Mouse (Mus musculus): ENCODE measurements around the gene Thumpd3.

The Thumpd3 gene

GRCm38 (mm10) chr6:113037946-113038734 is 7.9 kb upstream of the Thumpd3 start:
- peak; percentile 65 for DNase-seq (ENCODE audit: low spot score)

DNA sequence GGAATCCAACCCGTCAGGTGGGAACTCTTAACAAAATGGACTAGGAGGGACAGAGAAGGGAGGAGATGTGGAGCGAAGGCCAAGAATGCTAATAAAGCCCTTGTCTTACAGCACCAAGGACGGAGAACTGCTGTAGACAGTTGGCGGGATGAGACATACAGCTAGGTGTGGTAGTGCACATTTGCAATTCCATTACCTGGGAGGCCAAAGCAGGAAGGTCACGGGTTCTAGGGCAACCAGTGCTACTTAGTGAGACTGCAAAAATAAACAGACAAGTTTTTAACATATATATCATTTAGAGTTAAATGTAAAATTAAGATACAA is 7.3 kb upstream of the Thumpd3 start:
- DNase-seq (ENCODE audit: low spot score): no peak

DNA sequence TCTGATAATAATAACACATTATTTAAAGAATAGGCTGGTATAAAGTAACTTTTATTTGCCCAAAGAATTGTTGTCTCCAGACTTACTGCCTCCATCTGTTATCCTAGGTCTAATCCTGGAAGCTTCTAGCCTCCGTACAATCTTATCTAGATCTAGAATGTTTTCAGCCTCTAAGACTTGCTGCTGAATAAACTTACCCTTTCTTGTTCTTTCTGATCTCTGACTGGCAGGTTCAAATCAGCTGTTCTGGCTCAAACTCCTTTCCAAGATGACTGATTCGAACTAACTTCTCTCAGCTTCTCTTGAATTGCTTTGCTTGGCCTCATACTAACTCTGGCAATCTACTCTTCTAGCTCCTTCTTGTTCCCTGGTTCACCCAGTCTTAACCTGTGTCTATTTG is 5.7 kb upstream of the Thumpd3 start:
- DNase-seq (ENCODE audit: low spot score): no peak

GRCm38 (mm10) chr6:113041215-113041990 is 4.6 kb upstream of the Thumpd3 start:
- DNase-seq (ENCODE audit: low spot score): no peak

- peak; percentile 14 for DNase-seq (ENCODE audit: low spot score)
Measured at GRCm38 (mm10) chr6:113045575-113045974, 450 bp upstream of the Thumpd3 start.

DNA sequence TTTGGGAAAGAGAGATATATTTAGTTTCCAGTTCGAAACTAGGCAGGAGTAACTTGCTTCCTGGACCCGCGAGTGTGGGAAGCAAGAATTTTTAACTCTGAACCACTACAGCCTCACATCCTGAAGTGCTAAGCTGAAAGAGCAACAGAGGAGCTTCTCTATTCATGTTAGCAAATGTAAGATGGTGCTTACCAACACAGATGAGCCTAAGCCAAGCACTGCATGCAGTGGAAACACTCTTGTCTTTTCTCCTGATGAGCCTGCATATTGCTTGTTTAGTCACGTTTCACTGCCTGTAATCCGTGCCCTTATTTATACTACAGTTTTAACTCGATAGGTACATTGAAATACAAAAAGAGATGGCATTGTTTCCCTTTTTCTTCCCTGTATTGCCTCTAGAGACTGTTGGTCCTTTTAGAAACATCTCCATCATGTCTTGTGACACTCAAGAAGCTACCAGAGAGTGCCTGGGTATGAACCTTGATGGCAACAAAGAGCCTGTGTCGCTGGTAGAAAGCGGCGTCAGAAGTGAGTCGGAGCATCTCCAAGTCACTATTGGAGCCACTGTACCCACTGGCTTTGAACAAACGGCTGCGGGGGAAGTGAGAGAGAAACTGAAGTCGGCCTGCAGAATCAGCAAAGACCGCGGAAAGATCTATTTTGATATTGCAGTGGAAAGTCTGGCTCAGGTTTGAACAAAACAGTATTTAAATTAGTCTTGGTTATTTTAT is 1.2 kb downstream of the Thumpd3 start:
- peak; percentile 22 for DNase-seq (ENCODE audit: low spot score)

GRCm38 (mm10) chr6:113048371-113048770 is 2.3 kb downstream of the Thumpd3 start:
- DNase-seq (ENCODE audit: low spot score): no peak

DNA sequence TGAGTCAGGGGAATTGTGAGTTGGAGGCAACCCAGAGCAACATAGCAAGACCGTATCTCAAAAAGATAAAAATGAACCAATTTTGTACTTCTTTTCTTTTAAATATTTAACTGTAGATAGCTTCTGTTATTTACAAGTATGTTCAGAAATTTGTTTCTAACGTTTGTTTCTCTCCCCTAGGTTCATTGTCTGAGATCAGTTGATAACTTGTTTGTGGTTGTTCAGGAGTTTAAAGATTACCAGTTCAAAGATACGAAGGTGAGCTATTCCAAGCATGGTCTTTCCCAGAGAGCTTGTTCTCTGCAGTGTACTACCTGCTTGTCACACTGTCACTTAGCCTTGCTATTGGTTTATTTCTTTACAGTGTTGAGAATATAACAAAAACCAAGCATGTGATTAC is 3.1 kb downstream of the Thumpd3 start:
- no peak for DNase-seq (ENCODE audit: low spot score)

GRCm38 (mm10) chr6:113052972-113053371 is 6.9 kb downstream of the Thumpd3 start:
- DNase-seq (ENCODE audit: low spot score): no peak

- DNase-seq (ENCODE audit: low spot score): no peak
Measured at GRCm38 (mm10) chr6:113054552-113055107, 8.6 kb downstream of the Thumpd3 start.

- DNase-seq (ENCODE audit: low spot score): no peak
Measured at GRCm38 (mm10) chr6:113060892-113061563, 15.0 kb downstream of the Thumpd3 start.

GRCm38 (mm10) chr6:113062253-113062652 is 16.2 kb downstream of the Thumpd3 start:
- DNase-seq (ENCODE audit: low spot score): peak; percentile 81

- no peak for DNase-seq (ENCODE audit: low spot score)
Measured at GRCm38 (mm10) chr6:113063363-113063762, 17.3 kb downstream of the Thumpd3 start.

DNA sequence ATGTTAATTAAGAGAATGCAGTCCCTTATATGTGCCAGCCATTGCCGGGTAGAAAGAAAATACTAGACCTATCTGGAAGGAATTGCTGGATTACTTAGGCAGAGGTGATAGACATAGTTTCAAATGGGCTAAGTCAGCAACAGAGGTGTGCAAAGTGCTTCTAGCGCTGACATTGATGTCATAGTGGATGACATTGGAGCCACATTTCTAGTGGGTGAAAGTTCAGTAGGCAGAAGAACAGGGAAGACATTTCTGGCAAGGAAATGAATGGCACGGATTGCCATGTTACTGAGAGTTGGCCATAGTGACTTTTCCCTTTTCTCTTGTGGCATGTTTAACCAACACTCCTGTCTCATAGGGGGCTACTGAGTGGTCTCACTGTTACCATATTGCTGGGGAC is 19.2 kb downstream of the Thumpd3 start:
- DNase-seq (ENCODE audit: low spot score): no peak

- no peak for DNase-seq (ENCODE audit: low spot score)
Measured at GRCm38 (mm10) chr6:113069154-113069553, 23.1 kb downstream of the Thumpd3 start.

DNA sequence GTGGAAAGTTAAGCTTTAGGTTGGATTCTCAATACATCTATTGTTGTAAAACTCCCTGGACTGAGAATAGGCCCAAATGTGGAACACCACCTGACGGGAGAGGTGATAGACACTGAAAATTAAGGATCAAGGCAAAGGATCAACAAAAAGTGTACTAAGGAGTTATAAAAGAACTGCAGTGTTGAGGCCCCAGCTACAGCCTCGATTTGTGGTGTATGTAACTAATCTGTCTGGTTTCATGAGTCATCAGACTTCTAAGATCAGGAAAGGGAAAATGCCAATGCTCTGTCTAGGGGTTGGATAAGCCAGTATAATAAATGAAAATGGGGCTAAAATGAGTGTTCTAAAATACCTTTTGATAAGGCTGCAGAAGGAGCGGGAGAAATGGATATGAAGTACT is 29.2 kb downstream of the Thumpd3 start:
- peak; percentile 43 for DNase-seq (ENCODE audit: low spot score)

DNA sequence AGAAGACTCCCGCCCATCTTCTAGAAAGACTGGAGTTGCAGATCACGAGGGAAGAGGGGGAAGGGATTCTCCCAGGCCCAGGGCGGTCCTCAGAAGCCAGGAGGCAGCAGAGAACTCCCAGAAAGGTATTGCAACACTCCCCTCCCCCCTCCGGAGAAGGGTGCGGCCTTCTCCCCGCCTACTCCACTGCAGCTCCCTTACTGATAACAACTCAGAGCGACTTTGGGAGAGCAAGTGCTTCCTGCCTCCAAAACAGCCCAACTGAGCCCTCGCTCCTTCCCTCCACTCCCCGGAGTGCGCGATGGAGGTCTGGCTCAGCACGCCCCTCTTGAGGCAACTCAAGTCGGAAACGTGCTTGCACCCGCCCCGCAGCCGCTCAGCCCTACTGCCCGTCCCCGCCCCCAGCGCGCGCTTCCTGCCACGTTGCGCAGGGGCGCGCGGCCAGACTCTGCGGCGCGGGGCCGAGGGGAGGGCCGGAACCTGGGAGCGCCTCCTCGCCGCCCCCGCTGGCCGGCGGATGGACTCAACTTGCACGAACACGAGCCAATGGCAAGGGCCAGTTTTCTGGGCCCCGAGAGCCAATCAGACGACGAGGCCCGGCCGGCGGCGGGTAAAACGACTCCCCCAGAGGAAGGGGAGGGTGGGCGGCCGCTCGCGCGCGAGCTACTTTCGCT is 30.1 kb downstream of the Thumpd3 start:
- DNase-seq (ENCODE audit: low spot score): peak; percentile 97

DNA sequence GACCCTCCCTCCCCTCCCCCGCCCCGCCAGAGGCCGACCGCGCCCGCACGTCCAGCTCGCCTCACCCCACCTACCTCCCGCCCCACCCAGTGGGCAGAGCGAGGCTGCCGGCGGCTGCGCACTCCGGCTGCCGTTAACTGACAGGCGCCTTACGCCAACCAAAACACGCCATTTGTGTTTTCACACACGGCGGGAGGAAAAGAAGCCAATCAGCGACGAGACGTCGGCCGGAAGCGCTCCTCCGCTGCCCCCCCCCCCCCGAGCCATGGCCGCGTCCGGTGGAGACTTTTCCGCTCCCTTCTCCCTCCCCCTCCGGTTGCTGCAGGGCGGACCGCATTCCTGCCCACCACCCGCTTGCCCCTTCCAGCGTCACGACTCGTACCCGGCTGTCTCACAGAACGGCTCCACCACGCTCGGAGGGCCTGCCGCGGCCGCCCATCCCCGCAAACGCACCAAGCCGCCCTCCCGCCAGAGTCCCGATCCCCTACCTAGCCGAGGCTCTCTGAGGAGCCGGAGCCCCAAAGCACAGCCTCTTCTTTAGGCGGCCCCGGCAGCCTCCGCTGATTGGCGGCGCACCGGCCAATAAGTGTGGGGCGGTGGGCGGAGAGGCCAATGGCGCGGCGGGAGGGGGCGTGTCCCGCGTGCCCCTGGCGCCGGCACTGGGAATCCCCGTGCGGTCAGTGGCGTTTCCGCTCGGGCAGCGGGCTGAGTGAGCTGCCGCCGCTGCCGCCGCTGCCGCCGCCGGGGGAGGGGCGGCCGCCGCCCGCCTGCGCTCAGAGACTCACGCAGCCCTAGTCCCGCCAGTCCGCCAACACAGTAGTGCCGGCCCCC is 30.9 kb downstream of the Thumpd3 start, which contains the start of gene Setd5:
TSS of gene Setd5 (plus strand) at position 680 of the 831 bp plus-strand sequence.
- peak; percentile 97 for DNase-seq (ENCODE audit: low spot score)

DNA sequence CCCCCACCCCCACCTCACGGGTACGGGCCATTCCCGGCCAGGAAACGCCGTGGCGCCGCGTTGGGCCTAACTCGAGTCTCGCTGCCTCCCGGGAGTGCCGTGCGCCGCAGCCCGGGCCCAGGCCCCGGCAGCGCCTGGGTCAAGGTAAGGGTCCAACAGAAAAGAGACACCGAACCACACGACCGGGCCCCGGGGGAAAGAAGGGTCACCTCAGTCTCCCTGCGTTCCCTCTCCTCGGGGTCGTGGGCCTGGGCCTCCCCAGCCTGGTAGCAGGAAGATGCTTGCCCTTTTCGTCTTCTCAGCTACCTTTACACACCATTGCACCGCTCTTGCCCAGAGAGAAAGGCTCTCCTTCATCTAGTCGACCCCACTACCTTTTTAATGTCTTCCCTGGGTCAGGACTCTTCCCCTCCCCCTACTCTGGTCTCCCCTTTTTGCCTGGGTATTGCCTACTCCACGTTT is 31.6 kb downstream of the Thumpd3 start:
- DNase-seq (ENCODE audit: low spot score): peak; percentile 42

DNA sequence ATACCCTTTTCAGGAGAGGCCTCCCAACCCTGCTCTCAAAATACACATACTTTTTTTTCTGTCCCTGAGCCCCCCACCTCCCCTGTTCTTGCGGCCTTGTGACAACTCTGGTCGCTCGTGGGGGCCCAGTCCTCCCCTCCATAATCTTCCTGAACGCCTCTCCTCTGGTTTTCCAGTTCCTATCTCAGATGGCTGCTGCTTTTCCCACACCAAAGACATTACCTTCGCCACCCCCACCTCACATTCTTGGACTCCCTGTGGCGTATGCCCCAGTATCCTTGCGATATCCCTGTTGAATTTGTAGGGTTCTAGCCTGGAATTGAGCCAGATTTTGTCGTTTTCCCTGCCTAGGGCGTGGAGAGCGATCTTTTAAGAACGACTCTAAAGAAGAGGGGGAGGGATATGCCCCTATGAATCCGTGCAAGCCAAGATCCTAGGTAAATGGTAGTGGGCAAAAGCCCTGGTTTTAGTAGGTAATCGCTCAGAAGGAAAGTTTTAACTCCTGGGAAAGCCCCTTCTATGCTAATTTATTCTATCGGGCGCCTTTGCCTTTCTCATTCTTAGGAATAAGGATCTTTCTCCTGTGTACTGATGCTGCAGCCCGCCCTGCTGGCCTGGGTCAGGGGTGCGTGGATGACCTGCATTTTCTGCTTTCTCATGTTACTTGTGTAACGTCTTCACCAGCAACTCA is 32.2 kb downstream of the Thumpd3 start:
- peak; percentile 59 for DNase-seq (ENCODE audit: low spot score)

Measured in MN1 (cell line).